Mouse (Mus musculus): ENCODE results near the gene Klhl35.

The Klhl35 gene

GRCm38 (mm10) chr7:99465811-99466210 is at the start of gene Klhl35:
Gene Klhl35 (plus strand): TSS chr7:99466004.
- no peak for DNase-seq

- no peak for DNase-seq
Measured at GRCm38 (mm10) chr7:99419311-99419710, 46.5 kb upstream of the Klhl35 start.

- no peak for DNase-seq
Measured at GRCm38 (mm10) chr7:99421006-99421405, 44.8 kb upstream of the Klhl35 start.

GRCm38 (mm10) chr7:99424538-99425155 is 41.2 kb upstream of the Klhl35 start:
- DNase-seq: no peak

- DNase-seq: no peak
Measured at GRCm38 (mm10) chr7:99425706-99426105, 40.1 kb upstream of the Klhl35 start.

- DNase-seq: no peak
Measured at GRCm38 (mm10) chr7:99427031-99427430, 38.8 kb upstream of the Klhl35 start.

- DNase-seq: no peak
Measured at GRCm38 (mm10) chr7:99427987-99428386, 37.8 kb upstream of the Klhl35 start.

GRCm38 (mm10) chr7:99428836-99429235 is 37.0 kb upstream of the Klhl35 start:
- no peak for DNase-seq

- DNase-seq: no peak
Measured at GRCm38 (mm10) chr7:99429786-99430185, 36.0 kb upstream of the Klhl35 start.

- DNase-seq: no peak
Measured at GRCm38 (mm10) chr7:99430246-99430645, 35.6 kb upstream of the Klhl35 start.

GRCm38 (mm10) chr7:99432248-99432647 is 33.6 kb upstream of the Klhl35 start:
- DNase-seq: no peak

- DNase-seq: no peak
Measured at GRCm38 (mm10) chr7:99432863-99433262, 32.9 kb upstream of the Klhl35 start.

GRCm38 (mm10) chr7:99434672-99435250 is 31.0 kb upstream of the Klhl35 start:
- no peak for DNase-seq

- DNase-seq: no peak
Measured at GRCm38 (mm10) chr7:99436530-99436929, 29.3 kb upstream of the Klhl35 start.

- DNase-seq: no peak
Measured at GRCm38 (mm10) chr7:99438881-99439280, 26.9 kb upstream of the Klhl35 start.

GRCm38 (mm10) chr7:99441534-99442072 is 24.2 kb upstream of the Klhl35 start:
- no peak for DNase-seq

GRCm38 (mm10) chr7:99443164-99443563 is 22.6 kb upstream of the Klhl35 start:
- no peak for DNase-seq

GRCm38 (mm10) chr7:99444012-99444411 is 21.8 kb upstream of the Klhl35 start:
- DNase-seq: no peak

- no peak for DNase-seq
Measured at GRCm38 (mm10) chr7:99445833-99446232, 20.0 kb upstream of the Klhl35 start.

- no peak for DNase-seq
Measured at GRCm38 (mm10) chr7:99447323-99447722, 18.5 kb upstream of the Klhl35 start.

- DNase-seq: no peak
Measured at GRCm38 (mm10) chr7:99448619-99449018, 17.2 kb upstream of the Klhl35 start.

GRCm38 (mm10) chr7:99449063-99449462 is 16.7 kb upstream of the Klhl35 start:
- DNase-seq: no peak

GRCm38 (mm10) chr7:99449751-99450150 is 16.1 kb upstream of the Klhl35 start:
- DNase-seq: no peak

GRCm38 (mm10) chr7:99450703-99451102 is 15.1 kb upstream of the Klhl35 start:
- DNase-seq: peak; percentile 74

- DNase-seq: no peak
Measured at GRCm38 (mm10) chr7:99452859-99453258, 12.9 kb upstream of the Klhl35 start.
